Mouse (Mus musculus) kidney, embryonic 16.5 days (tissue): ENCODE measurements around the gene Gm10228. TPM values are rescaled to one million over a fixed set of nuclear protein-coding genes. Genes with fewer than 3 reads are reported as not detected.
"Not testable (repeated sequence)": the region's sequence is repeated elsewhere in the genome, so short reads cannot be mapped to it uniquely, and the experiment has no call there.

ENCODE experiments used
- ATAC-seq: fragments of 200-750 bp; cut with Nextera tagmentation; 2 replicates; pipeline ENCODE4 v1.8.0; 2017; ENCODE audit warnings: moderate TSS enrichment; ENCODE audit not compliant: low FRiP score, low TSS enrichment
- H3K27ac ChIP-seq: fragments of 300-500 bp; sonication (generic); 2 replicates; pipeline ENCODE4 v1.5.1; 2014; ENCODE audit warnings: low read length
- H3K27me3 ChIP-seq: fragments of 300-500 bp; sonication (generic); 2 replicates; pipeline ENCODE4 v1.6.1; 2014; ENCODE audit warnings: low read length, control low read depth, mixed read lengths; ENCODE audit not compliant: insufficient read depth
- H3K36me3 ChIP-seq: fragments of 300-500 bp; sonication (generic); 2 replicates; pipeline ENCODE4 v1.6.1; 2014; ENCODE audit warnings: low read length, control low read depth, mixed read lengths; ENCODE audit not compliant: insufficient read depth
- H3K4me1 ChIP-seq: fragments of 300-500 bp; sonication (generic); 2 replicates; pipeline ENCODE4 v1.6.1; 2014; ENCODE audit warnings: low read length, control low read depth, mixed read lengths; ENCODE audit not compliant: insufficient read depth
- H3K4me2 ChIP-seq: fragments of 300-500 bp; sonication (generic); replicated peaks from 2 replicates; pipeline ENCODE4 v1.6.1; 2014; ENCODE audit warnings: low read depth, low read length
- H3K4me3 ChIP-seq: fragments of 300-500 bp; sonication (generic); 2 replicates; pipeline ENCODE4 v1.5.1; 2014; ENCODE audit warnings: mild to moderate bottlenecking, low read length
- H3K9ac ChIP-seq: fragments of 300-500 bp; sonication (generic); replicated peaks from 2 replicates; pipeline ENCODE4 v1.6.1; 2014; ENCODE audit warnings: low read length
- H3K9me3 ChIP-seq: fragments of 300-500 bp; sonication (generic); 2 replicates; pipeline ENCODE4 v1.6.1; 2016; ENCODE audit warnings: low read length, control low read depth
- WGBS: fragments of 180-500 bp; shearing (Covaris S2); extraction: QIAGEN DNeasy Blood & Tissue Kit; methylation state at CpG from one replicate; pipeline ENCODE4 v1.1.7; 2014; 5-methylcytosine and 5-hydroxymethylcytosine counted together
- polyA plus RNA-seq: library from polyadenylated mRNA; unstranded; fragments of >200 nt; fragmentation: Nextera tagmentation; extraction: Ambion mirVana; gene quantifications from 2 replicates; pipeline ENCODE4 v1.2.1, GENCODE M21; 2015

Gm10228 gene
- not detected in 2 replicates for polyA plus RNA-seq

DNA sequence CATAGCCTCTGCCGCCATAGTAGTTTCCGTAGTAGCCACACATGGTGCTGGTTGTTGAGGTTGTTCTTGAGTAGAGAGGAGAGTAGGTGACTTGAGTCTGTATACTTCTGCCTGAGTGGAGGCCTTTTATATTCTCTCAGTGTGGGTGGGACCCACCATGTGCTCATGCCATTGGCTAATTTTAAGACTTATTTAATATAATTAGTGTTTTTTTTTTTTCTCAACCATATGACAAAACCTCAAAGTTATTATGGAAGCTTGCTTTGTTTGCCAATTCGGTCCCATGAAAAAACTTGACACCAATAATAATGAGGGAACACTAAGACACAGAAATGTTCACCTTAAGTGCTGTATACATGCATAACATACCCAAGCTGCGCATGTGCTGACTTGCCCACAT, at the start of gene Gm10228:
Gene Gm10228, minus strand, starts transcription at position 101 of the 400 bp plus-strand sequence.
- H3K4me3 ChIP-seq, H3K4me2 ChIP-seq, ATAC-seq, H3K27ac ChIP-seq, H3K9me3 ChIP-seq, H3K9ac ChIP-seq, H3K27me3 ChIP-seq, H3K36me3 ChIP-seq, H3K4me1 ChIP-seq: not testable (repeated sequence)
- 93% methylated on average over 2 of the region's 4 CpGs for WGBS

DNA sequence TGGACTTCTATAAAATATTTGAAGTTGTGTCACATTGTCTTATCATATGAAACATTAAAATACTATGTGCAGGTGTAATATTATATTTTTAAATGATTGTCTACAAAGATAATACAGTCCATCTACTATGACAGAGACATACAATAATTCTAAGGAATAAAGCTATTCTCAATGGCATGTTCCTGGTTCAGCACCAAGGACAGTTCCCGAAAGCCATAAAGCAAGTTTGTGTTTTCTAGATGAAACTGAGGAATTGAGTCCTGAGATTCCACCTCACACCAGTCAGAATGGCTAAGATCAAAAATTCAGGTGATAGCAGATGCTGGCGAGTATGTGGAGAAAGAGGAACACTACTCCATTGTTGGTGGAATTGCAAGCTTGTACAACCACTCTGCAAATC, 29.8 kb upstream of the Gm10228 start:
- not testable (repeated sequence) for H3K27me3 ChIP-seq, ATAC-seq

DNA sequence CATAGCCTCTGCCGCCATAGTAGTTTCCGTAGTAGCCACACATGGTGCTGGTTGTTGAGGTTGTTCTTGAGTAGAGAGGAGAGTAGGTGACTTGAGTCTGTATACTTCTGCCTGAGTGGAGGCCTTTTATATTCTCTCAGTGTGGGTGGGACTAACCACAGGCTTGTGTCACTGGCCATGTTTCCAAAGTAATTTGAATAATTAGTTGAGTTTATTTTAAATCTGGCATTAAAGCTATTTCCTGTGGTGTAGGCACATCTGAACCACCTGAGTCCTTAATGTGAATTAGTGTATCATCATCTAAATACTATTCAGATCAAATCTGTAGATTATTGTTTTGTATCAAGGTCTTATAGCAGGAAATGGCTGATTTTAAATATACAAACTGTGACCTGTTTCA, 22.6 kb upstream of the Gm10228 start, which contains the start of gene 1110025L11Rik:
Gene 1110025L11Rik, minus strand, starts transcription at position 101 of the 400 bp plus-strand sequence.
- no CpG with 5 or more reads among the region's 2 CpGs for WGBS

More for the DNA sequence above, 29.8 kb upstream of the Gm10228 start:
- H3K4me1 ChIP-seq, H3K9me3 ChIP-seq, H3K9ac ChIP-seq, H3K36me3 ChIP-seq, H3K4me2 ChIP-seq, H3K27ac ChIP-seq, H3K4me3 ChIP-seq: not testable (repeated sequence)
- 54% methylated on average over 2 of the region's 2 CpGs for WGBS

DNA sequence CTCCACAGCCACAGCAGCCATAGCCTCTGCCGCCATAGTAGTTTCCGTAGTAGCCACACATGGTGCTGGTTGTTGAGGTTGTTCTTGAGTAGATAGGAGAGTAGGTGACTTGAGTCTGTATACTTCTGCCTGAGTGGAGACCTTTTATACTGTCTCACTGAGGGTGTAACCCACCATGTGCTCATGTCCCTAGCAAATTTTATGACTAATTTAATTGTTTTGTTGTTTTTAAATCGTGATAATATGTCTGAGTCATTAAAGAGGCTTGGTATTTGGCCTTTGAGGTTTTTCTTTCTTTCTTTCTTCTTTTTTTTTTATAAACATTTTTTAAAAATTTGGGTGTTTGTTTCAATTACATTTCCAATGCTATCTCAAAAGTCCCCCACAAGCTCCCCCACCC, 6.5 kb upstream of the Gm10228 start, which contains the start of gene Krtap6-5:
Gene Krtap6-5, minus strand, starts transcription at position 101 of the 400 bp plus-strand sequence.
- H3K9ac ChIP-seq: no peak within 1 kb of the TSS
- no peaks in the 10 kb centered on the region for H3K9me3 ChIP-seq
- no peaks in the 10 kb centered on the region for H3K36me3 ChIP-seq
- WGBS: 79% methylated on average over 3 of the region's 3 CpGs
- no peak within 1 kb of the TSS for H3K4me3 ChIP-seq
- no peaks in the 10 kb centered on the region for H3K27me3 ChIP-seq
- no peaks in the 10 kb centered on the region for H3K4me1 ChIP-seq
- no peak for ATAC-seq
- H3K27ac ChIP-seq: no peak within 1 kb of the TSS
- no peak within 1 kb of the TSS for H3K4me2 ChIP-seq

More for the DNA sequence above, 22.6 kb upstream of the Gm10228 start, which contains the start of gene 1110025L11Rik:
- H3K27ac ChIP-seq, H3K36me3 ChIP-seq, H3K4me2 ChIP-seq, H3K27me3 ChIP-seq, H3K4me1 ChIP-seq, ATAC-seq, H3K9ac ChIP-seq, H3K9me3 ChIP-seq, H3K4me3 ChIP-seq: not testable (repeated sequence)

DNA sequence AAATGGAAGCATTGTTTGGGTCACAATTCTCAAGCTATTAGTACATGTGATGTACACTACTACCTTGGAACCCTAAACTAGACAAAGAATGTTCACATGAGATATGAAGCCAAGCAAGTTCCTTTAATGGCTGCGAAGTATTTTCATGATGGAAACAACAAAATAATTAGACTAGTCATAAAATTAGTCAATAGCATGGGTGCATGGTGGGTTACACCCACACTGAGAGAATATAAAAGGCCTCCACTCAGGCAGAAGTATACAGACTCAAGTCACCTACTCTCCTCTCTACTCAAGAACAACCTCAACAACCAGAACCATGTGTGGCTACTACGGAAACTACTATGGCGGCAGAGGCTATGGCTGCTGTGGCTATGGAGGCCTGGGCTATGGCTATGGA, 9.9 kb downstream of the Gm10228 start, which contains the start of gene Krtap6-1:
Gene Krtap6-1, plus strand, starts transcription at position 301 of the 400 bp plus-strand sequence.
- ATAC-seq: not testable (repeated sequence)

DNA sequence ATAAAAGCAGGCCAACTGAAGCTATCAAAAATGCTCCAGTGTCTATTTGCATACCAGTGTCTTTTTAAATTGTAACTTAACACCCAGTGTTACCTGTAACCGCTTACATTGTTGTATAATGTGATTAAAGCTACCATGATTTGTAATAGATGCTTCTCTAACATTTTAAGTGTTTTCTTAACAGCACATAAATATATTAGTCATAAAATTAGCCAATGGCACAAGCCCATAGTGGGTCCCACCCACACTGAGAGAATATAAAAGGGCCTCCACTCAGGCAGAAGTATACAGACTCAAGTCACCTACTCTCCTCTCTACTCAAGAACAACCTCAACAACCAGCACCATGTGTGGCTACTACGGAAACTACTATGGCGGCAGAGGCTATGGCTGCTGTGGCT, 26.3 kb downstream of the Gm10228 start, which contains the start of gene Gm10229:
Gene Gm10229, plus strand, starts transcription at position 301 of the 400 bp plus-strand sequence.
- H3K4me1 ChIP-seq, H3K27me3 ChIP-seq, H3K27ac ChIP-seq, H3K36me3 ChIP-seq, H3K4me3 ChIP-seq, H3K9ac ChIP-seq, ATAC-seq, H3K9me3 ChIP-seq, H3K4me2 ChIP-seq: not testable (repeated sequence)
- 89% methylated on average over 1 of the region's 3 CpGs for WGBS

More for the DNA sequence above, 9.9 kb downstream of the Gm10228 start, which contains the start of gene Krtap6-1:
- not testable (repeated sequence) for H3K27me3 ChIP-seq, H3K9me3 ChIP-seq, H3K4me2 ChIP-seq, H3K36me3 ChIP-seq, H3K27ac ChIP-seq, H3K4me3 ChIP-seq, H3K9ac ChIP-seq, H3K4me1 ChIP-seq
- 92% methylated on average over 3 of the region's 3 CpGs for WGBS

DNA sequence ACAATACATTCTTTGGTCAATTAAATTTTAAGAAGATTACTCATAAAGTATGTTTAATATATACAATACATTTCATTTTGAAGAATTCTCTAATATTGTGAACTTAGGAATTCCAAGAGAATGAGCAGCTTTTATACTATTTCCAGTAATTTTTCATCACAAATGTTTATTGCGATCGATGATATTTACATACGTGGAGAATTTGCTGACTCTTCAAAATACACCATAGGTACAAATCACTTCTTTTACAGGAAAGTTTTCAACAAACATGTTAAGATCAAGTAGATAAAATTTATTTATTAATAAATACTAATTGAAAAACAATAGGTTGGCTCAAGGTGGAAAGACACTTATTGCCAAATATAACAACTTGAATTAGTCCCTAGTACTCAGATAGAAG, 27.3 kb downstream of the Gm10228 start:
- ATAC-seq: no peak
- 98% methylated on average over 3 of the region's 3 CpGs for WGBS
- H3K27ac ChIP-seq: no peak overlapping the region
- H3K36me3 ChIP-seq: no peaks in the 10 kb centered on the region
- H3K9me3 ChIP-seq: no peaks in the 10 kb centered on the region
- no peaks in the 10 kb centered on the region for H3K27me3 ChIP-seq
- no peak overlapping the region for H3K4me3 ChIP-seq
- no peak overlapping the region for H3K4me2 ChIP-seq
- no peaks in the 10 kb centered on the region for H3K4me1 ChIP-seq
- no peak overlapping the region for H3K9ac ChIP-seq

DNA sequence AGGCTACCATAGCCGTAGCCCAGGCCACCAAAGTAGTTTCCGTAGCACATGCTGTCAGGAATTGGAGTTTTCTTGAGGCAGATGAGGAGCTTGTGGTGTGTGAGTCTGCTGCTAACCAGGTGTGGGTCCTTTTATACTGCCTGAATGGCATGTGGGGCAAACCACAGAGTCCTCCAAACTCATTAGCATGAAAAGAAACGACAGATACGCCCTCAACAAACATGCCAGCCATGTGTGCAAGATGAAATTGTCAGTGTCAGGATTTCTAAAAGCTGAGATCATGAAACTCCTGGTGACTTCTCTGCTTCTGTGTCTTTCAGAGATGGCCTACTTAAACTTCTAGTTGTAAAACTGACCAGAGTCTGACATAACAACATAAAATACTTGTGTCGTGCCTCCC, 30.6 kb downstream of the Gm10228 start, which contains the start of gene Krtap22-2:
Gene Krtap22-2, minus strand, starts transcription at position 101 of the 400 bp plus-strand sequence.
- H3K36me3 ChIP-seq: no peaks in the 10 kb centered on the region
- no peak within 1 kb of the TSS for H3K4me3 ChIP-seq
- H3K9me3 ChIP-seq: no peaks in the 10 kb centered on the region
- H3K9ac ChIP-seq: no peak within 1 kb of the TSS
- no peaks in the 10 kb centered on the region for H3K27me3 ChIP-seq
- no peak for ATAC-seq
- no peak within 1 kb of the TSS for H3K27ac ChIP-seq
- H3K4me1 ChIP-seq: no peaks in the 10 kb centered on the region
- no peak within 1 kb of the TSS for H3K4me2 ChIP-seq
- 83% methylated on average over 5 of the region's 5 CpGs for WGBS

Other genes with a start within 250 kb of the Gm10228 start
- not detected in 2 replicates for gene Gm20741, start 229.3 kb downstream of the Gm10228 start, polyA plus RNA-seq
- not detected in 2 replicates for gene Krtap15, start 221.3 kb downstream of the Gm10228 start, polyA plus RNA-seq
- not detected in 2 replicates for gene Krtap14, start 215.3 kb downstream of the Gm10228 start, polyA plus RNA-seq
- not detected in 2 replicates for gene Krtap19-1, start 172.1 kb downstream of the Gm10228 start, polyA plus RNA-seq
- not detected in 2 replicates for gene Krtap19-2, start 167.2 kb downstream of the Gm10228 start, polyA plus RNA-seq
- gene Krtap19-3, start 163.4 kb downstream of the Gm10228 start, polyA plus RNA-seq: not detected in 2 replicates
- gene Krtap19-4, start 156.4 kb downstream of the Gm10228 start, polyA plus RNA-seq: not detected in 2 replicates
- not detected in 2 replicates for gene Krtap19-5, start 145.0 kb downstream of the Gm10228 start, polyA plus RNA-seq
- gene Krtap19-9b, start 109.2 kb downstream of the Gm10228 start, polyA plus RNA-seq: not detected in 2 replicates
- not detected in 2 replicates for gene Krtap16-3, start 78.6 kb downstream of the Gm10228 start, polyA plus RNA-seq
- not detected in 2 replicates for gene Krtap22-2, start 30.7 kb downstream of the Gm10228 start, polyA plus RNA-seq
- not detected in 2 replicates for gene Gm10229, start 26.2 kb downstream of the Gm10228 start, polyA plus RNA-seq
- not detected in 2 replicates for gene Krtap6-1, start 9.8 kb downstream of the Gm10228 start, polyA plus RNA-seq
- not detected in 2 replicates for gene Krtap6-5, start 6.4 kb upstream of the Gm10228 start, polyA plus RNA-seq
- not detected in 2 replicates for gene 1110025L11Rik, start 22.5 kb upstream of the Gm10228 start, polyA plus RNA-seq
- not detected in 2 replicates for gene Krtap6-3, start 42.5 kb upstream of the Gm10228 start, polyA plus RNA-seq
- not detected in 2 replicates for gene Gm6358, start 99.4 kb upstream of the Gm10228 start, polyA plus RNA-seq
- gene Gm10061, start 109.6 kb upstream of the Gm10228 start, polyA plus RNA-seq: not detected in 2 replicates
- gene Gm9789, start 116.5 kb upstream of the Gm10228 start, polyA plus RNA-seq: not detected in 2 replicates
- gene Gm7735, start 128.0 kb upstream of the Gm10228 start, polyA plus RNA-seq: not detected in 2 replicates
- not detected in 2 replicates for gene 1110057P08Rik, start 133.3 kb upstream of the Gm10228 start, polyA plus RNA-seq
- gene Krtap20-2, start 164.4 kb upstream of the Gm10228 start, polyA plus RNA-seq: not detected in 2 replicates